Comparison of ENCODE assay signal across 8 mouse cellular contexts in genomic region chrX:7854578-7854977, GRCm38 (mm10). TPM values are rescaled to one million over a fixed set of nuclear protein-coding genes. Genes with fewer than 3 reads are reported as not detected.
DNase-seq lines count a peak whose midpoint lies in the region; ATAC-seq lines count a peak whose summit lies in the region.

No protein-coding gene starts in this region.

- no peak for DNase-seq in frontal cortex, postnatal 25 days (ENCODE audit: low spot score in 2 of 2)
- DNase-seq in liver: peak; percentile 42
- peak; percentile 58 for DNase-seq in T-cell, adult 2 months (ENCODE audit: low spot score)
- DNase-seq in kidney, postnatal 10 days: peak; percentile 60
- DNase-seq in natural killer cell, adult 2 months (ENCODE audit: low spot score in 2 of 2): peak; percentile 26 to 54
- DNase-seq in urinary bladder, postnatal 36 days (ENCODE audit: low spot score in 2 of 2): no peak

- H3K9me3 ChIP-seq in liver, embryonic 12.5 days (replicated peaks): no peaks in the 10 kb centered on the region

- no peak overlapping the region for H3K4me2 ChIP-seq in liver, embryonic 12.5 days

- H3K4me1 ChIP-seq in liver, embryonic 12.5 days: peaks cover 9% of the 10 kb centered on the region

- H3K27ac ChIP-seq in liver, embryonic 12.5 days: no peak overlapping the region

- peaks cover 71% of the 10 kb centered on the region for H3K36me3 ChIP-seq in liver, embryonic 12.5 days

- H3K4me3 ChIP-seq in liver, embryonic 12.5 days: no peak overlapping the region

- 13% methylated on average over 2 of the region's 2 CpGs for WGBS in liver, embryonic 12.5 days (ENCODE audit: insufficient replicate concordance)

- no peak overlapping the region for H3K9ac ChIP-seq in liver, embryonic 12.5 days

- peak; percentile 72; the same call in 1 of the 2 replicates for ATAC-seq in frontal cortex, adult (ENCODE audit: low TSS enrichment)
- no peak for ATAC-seq in liver, embryonic 12.5 days

- no peaks in the 10 kb centered on the region for H3K27me3 ChIP-seq in liver, embryonic 12.5 days (replicated peaks)

RNA-seq across cellular contexts. Expression of gene Otud5, which starts 13.4 kb away (rescaled TPM):
- 57.3 and 60.1 TPM in 2 replicates for polyA plus RNA-seq in liver, embryonic 12.5 days (2016; fragmentation: Nextera tagmentation; extraction: Ambion mirVana)

RNA-seq across cellular contexts. Expression of gene Pim2, which starts 23.5 kb away (rescaled TPM):
- polyA plus RNA-seq in liver, embryonic 12.5 days (2016; fragmentation: Nextera tagmentation; extraction: Ambion mirVana): 5.0 and 5.2 TPM in 2 replicates

RNA-seq across cellular contexts. Expression of gene Slc35a2, which starts 29.2 kb away (rescaled TPM):
- polyA plus RNA-seq in liver, embryonic 12.5 days (2016; fragmentation: Nextera tagmentation; extraction: Ambion mirVana): 19.7 and 23.1 TPM in 2 replicates

RNA-seq across cellular contexts. Expression of gene Kcnd1, which starts 32.5 kb away (rescaled TPM):
- polyA plus RNA-seq in liver, embryonic 12.5 days (2016; fragmentation: Nextera tagmentation; extraction: Ambion mirVana): 0.37 and 0.38 TPM in 2 replicates

RNA-seq across cellular contexts. Expression of gene Pqbp1, which starts 44.5 kb away (rescaled TPM):
- polyA plus RNA-seq in liver, embryonic 12.5 days (2016; fragmentation: Nextera tagmentation; extraction: Ambion mirVana): 65.0 and 65.2 TPM in 2 replicates

Comparison
In these comparisons a context has a peak if more than half of its experiments do, and no peak if none do; other contexts are left out.
1. DNase-seq: peak in liver (single experiment), T-cell, adult 2 months (single experiment), kidney, postnatal 10 days (single experiment) and natural killer cell, adult 2 months (2 of 2); none in frontal cortex, postnatal 25 days (0 of 2) and urinary bladder, postnatal 36 days (0 of 2).